Mouse (Mus musculus): ENCODE data around the gene Scgb2b18.
"Not testable (repeated sequence)": the region's sequence is repeated elsewhere in the genome, so short reads cannot be mapped to it uniquely, and the experiment has no call there.

The Scgb2b18 gene

DNA sequence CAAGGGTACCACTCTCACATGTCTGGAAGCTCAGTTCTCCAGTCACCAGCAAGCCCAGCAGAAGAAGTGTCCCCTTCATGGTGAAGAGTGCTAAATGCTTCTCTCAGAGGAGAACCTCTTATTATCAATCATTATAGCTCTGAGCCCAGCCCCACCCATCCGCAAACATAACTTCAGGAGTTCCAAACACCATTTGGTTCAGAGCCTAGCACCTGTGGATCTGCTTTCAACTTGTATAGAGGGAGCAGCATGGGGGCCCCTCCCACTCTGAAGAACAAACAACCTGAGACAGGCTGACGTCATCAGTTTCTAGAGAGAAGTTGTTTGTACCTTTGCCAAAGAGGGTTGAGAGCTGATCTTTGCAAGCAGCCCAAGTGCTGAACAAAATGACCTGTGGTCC, at the start of gene Scgb2b18:
Gene Scgb2b18, minus strand, starts transcription at position 101 of the 400 bp plus-strand sequence.
- not testable (repeated sequence) for DNase-seq

DNA sequence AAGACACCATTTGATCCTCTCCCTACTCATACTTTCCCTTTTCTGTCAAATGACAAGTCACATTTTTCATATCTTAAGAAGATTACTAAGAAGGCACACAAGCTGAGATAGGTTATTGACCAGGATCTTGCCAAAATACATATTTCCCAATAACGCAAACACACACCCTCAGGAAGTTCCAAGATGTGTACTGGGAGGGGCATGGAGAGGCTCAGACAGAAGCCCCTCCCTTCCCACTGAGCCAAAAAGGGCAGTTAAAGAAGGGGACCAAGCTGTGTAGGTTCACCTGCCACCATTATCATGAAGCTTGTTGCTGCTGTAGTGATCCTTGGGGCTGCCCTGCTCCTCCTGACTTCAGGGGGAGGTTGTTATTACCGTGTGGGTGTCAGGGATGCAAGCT, 11.6 kb upstream of the Scgb2b18 start, which contains the start of gene Scgb1b18:
Gene Scgb1b18, plus strand, starts transcription at position 301 of the 400 bp plus-strand sequence.
- DNase-seq = not testable (repeated sequence)

Data from right cerebral cortex, postnatal 25 days (tissue).